In genomic region chr5:65157412-65158381, GRCm38 (mm10) we compare ENCODE assay signal across 8 mouse cellular contexts. TPM values are rescaled to one million over a fixed set of nuclear protein-coding genes. Genes with fewer than 3 reads are reported as not detected.
DNase-seq lines count a peak whose midpoint lies in the region; ATAC-seq lines count a peak whose summit lies in the region.

No protein-coding gene starts in this region.

- no peak overlapping the region for H3K27ac ChIP-seq in midbrain, embryonic 11.5 days (ENCODE audit: low read depth, low read length)
- H3K27ac ChIP-seq in midbrain, embryonic 14.5 days (replicated peaks; ENCODE audit: low read depth, low read length), result no peak overlapping the region
- H3K27ac ChIP-seq in forebrain, embryonic 10.5 days, result no peak overlapping the region

- no peak for ATAC-seq in midbrain, embryonic 11.5 days (ENCODE audit: low FRiP score)
- ATAC-seq in midbrain, embryonic 14.5 days (ENCODE audit: low FRiP score, low TSS enrichment), result no peak

- H3K27me3 ChIP-seq in midbrain, embryonic 11.5 days (ENCODE audit: control insufficient read depth, insufficient read depth, low read length), result no peaks in the 10 kb centered on the region
- no peaks in the 10 kb centered on the region for H3K27me3 ChIP-seq in midbrain, embryonic 14.5 days (ENCODE audit: control insufficient read depth, insufficient read depth, low read length)
- no peaks in the 10 kb centered on the region for H3K27me3 ChIP-seq in forebrain, embryonic 10.5 days (ENCODE audit: poor library complexity, severe bottlenecking)

- H3K9me3 ChIP-seq in midbrain, embryonic 11.5 days (ENCODE audit: control insufficient read depth, low read length), result no peaks in the 10 kb centered on the region
- no peaks in the 10 kb centered on the region for H3K9me3 ChIP-seq in midbrain, embryonic 14.5 days (ENCODE audit: control insufficient read depth, low read length)
- no peaks in the 10 kb centered on the region for H3K9me3 ChIP-seq in forebrain, embryonic 10.5 days

- peak; percentile 79 for DNase-seq in midbrain, embryonic 11.5 days (ENCODE audit: low spot score, missing footprints)
- DNase-seq in midbrain, embryonic 14.5 days, result no peak
- peak; percentile 67 for DNase-seq in gastrocnemius, postnatal 25 days
- DNase-seq in kidney, adult 8-10 months, result peak; percentile 83 to 84
- peak; percentile 90 for DNase-seq in lung, postnatal 10 days
- no peak for DNase-seq in retina, embryonic 14.5 days (ENCODE audit: low spot score)
- DNase-seq in forebrain, embryonic 10.5 days (ENCODE audit: extremely low spot score, low spot score), result no peak
- DNase-seq in layer of hippocampus, adult 18-20 months (ENCODE audit: low spot score in 2 of 2), result no peak

- no peak overlapping the region for H3K9ac ChIP-seq in midbrain, embryonic 11.5 days (ENCODE audit: low read length)
- no peak overlapping the region for H3K9ac ChIP-seq in midbrain, embryonic 14.5 days (replicated peaks; ENCODE audit: low read length)

- no peak overlapping the region for H3K4me3 ChIP-seq in midbrain, embryonic 11.5 days (ENCODE audit: low read depth, low read length)
- no peak overlapping the region for H3K4me3 ChIP-seq in midbrain, embryonic 14.5 days (replicated peaks; ENCODE audit: low read depth, low read length)
- no peak overlapping the region for H3K4me3 ChIP-seq in forebrain, embryonic 10.5 days

- H3K4me2 ChIP-seq in midbrain, embryonic 11.5 days, result no peak overlapping the region
- no peak overlapping the region for H3K4me2 ChIP-seq in midbrain, embryonic 14.5 days (ENCODE audit: low read length)

- 76% methylated on average over 22 of the region's 22 CpGs for WGBS in midbrain, embryonic 11.5 days
- WGBS in midbrain, embryonic 14.5 days, result 73% methylated on average over 22 of the region's 22 CpGs
- WGBS in forebrain, embryonic 10.5 days, result 77% methylated on average over 22 of the region's 22 CpGs

- H3K4me1 ChIP-seq in midbrain, embryonic 11.5 days (ENCODE audit: control insufficient read depth, insufficient read depth, low read length), result no peaks in the 10 kb centered on the region
- no peaks in the 10 kb centered on the region for H3K4me1 ChIP-seq in midbrain, embryonic 14.5 days (ENCODE audit: control insufficient read depth, insufficient read depth, low read length)
- H3K4me1 ChIP-seq in forebrain, embryonic 10.5 days, result no peaks in the 10 kb centered on the region

- H3K36me3 ChIP-seq in midbrain, embryonic 11.5 days (ENCODE audit: control insufficient read depth, insufficient read depth, low read length), result no peaks in the 10 kb centered on the region
- H3K36me3 ChIP-seq in midbrain, embryonic 14.5 days (ENCODE audit: control insufficient read depth, insufficient read depth, low read length), result peaks cover 40% of the 10 kb centered on the region
- peaks cover 52% of the 10 kb centered on the region for H3K36me3 ChIP-seq in forebrain, embryonic 10.5 days (replicated peaks)

RNA-seq across cellular contexts. Expression of gene Wdr19, which starts 41.8 kb away (rescaled TPM):
- polyA plus RNA-seq in midbrain, embryonic 11.5 days (2014; fragmentation: Nextera tagmentation; extraction: Ambion mirVana), result 14.6 and 14.9 TPM in 2 replicates
- polyA plus RNA-seq in midbrain, embryonic 14.5 days (2014; fragmentation: Nextera tagmentation; extraction: Ambion mirVana), result 11.3 and 18.3 TPM in 2 replicates
- 1 to 10 TPM; 1.9 to 2.0 TPM for total RNA-seq in gastrocnemius, postnatal 25 days (2021)
- polyA plus RNA-seq in forebrain, embryonic 10.5 days (2016; fragmentation: Nextera tagmentation; extraction: Ambion mirVana), result 12.8 and 13.7 TPM in 2 replicates
- 10 to 100 TPM; 16.6 to 21.9 TPM for total RNA-seq in layer of hippocampus, adult 18-20 months (2021)

RNA-seq across cellular contexts. Expression of gene Klhl5, which starts 50.4 kb away (rescaled TPM):
- 18.7 and 20.6 TPM in 2 replicates for polyA plus RNA-seq in midbrain, embryonic 11.5 days (2014; fragmentation: Nextera tagmentation; extraction: Ambion mirVana)
- 41.3 and 49.2 TPM in 2 replicates for polyA plus RNA-seq in midbrain, embryonic 14.5 days (2014; fragmentation: Nextera tagmentation; extraction: Ambion mirVana)
- total RNA-seq in gastrocnemius, postnatal 25 days (2021), result 1 to 10 TPM; 6.5 to 6.8 TPM
- 21.5 and 21.8 TPM in 2 replicates for polyA plus RNA-seq in forebrain, embryonic 10.5 days (2016; fragmentation: Nextera tagmentation; extraction: Ambion mirVana)
- 10 to 100 TPM; 49.7 to 50.7 TPM for total RNA-seq in layer of hippocampus, adult 18-20 months (2021)

Comparison
In these comparisons a context has a peak if more than half of its experiments do, and no peak if none do; other contexts are left out.
1. DNase-seq: peak in midbrain, embryonic 11.5 days (single experiment), gastrocnemius, postnatal 25 days (single experiment), kidney, adult 8-10 months (2 of 2) and lung, postnatal 10 days (single experiment); none in midbrain, embryonic 14.5 days (single experiment), retina, embryonic 14.5 days (single experiment), forebrain, embryonic 10.5 days (single experiment) and layer of hippocampus, adult 18-20 months (0 of 2).